Mouse (Mus musculus) midbrain, embryonic 14.5 days (tissue): ENCODE results near the gene Lhb. TPM values are rescaled to one million over a fixed set of nuclear protein-coding genes. Genes with fewer than 3 reads are reported as not detected.
"Not testable (repeated sequence)": the region's sequence is repeated elsewhere in the genome, so short reads cannot be mapped to it uniquely, and the experiment has no call there.

Source experiments
- ATAC-seq: fragments of 200-750 bp; cut with Nextera tagmentation; 2 replicates; pipeline ENCODE4 v1.8.0; 2017; ENCODE audit warnings: moderate number of reproducible peaks, moderate library complexity; ENCODE audit not compliant: low FRiP score, low TSS enrichment
- DNase-seq: peaks from one replicate; pipeline ENCODE4 v3.0.0-alpha.2; 2015
- H3K27ac ChIP-seq: fragments of 300-500 bp; sonication (generic); replicated peaks from 2 replicates; pipeline ENCODE4 v1.5.1; 2014; ENCODE audit warnings: mild to moderate bottlenecking, low read depth, low read length, moderate library complexity
- H3K27me3 ChIP-seq: fragments of 300-500 bp; sonication (generic); 2 replicates; pipeline ENCODE4 v1.6.1; 2014; ENCODE audit warnings: low read length, control low read depth, mixed read lengths; ENCODE audit not compliant: control insufficient read depth, insufficient read depth
- H3K36me3 ChIP-seq: fragments of 300-500 bp; sonication (generic); 2 replicates; pipeline ENCODE4 v1.6.1; 2014; ENCODE audit warnings: low read length, control low read depth; ENCODE audit not compliant: control insufficient read depth, insufficient read depth
- H3K4me1 ChIP-seq: fragments of 300-500 bp; sonication (generic); 2 replicates; pipeline ENCODE4 v1.6.1; 2014; ENCODE audit warnings: mild to moderate bottlenecking, antibody characterized with exemption, low read length, control low read depth; ENCODE audit not compliant: control insufficient read depth, insufficient read depth
- H3K4me2 ChIP-seq: fragments of 300-500 bp; sonication (generic); 2 replicates; pipeline ENCODE4 v1.6.1; 2014; ENCODE audit warnings: mild to moderate bottlenecking, low read length, moderate library complexity
- H3K4me3 ChIP-seq: fragments of 300-500 bp; sonication (generic); replicated peaks from 2 replicates; pipeline ENCODE4 v1.5.1; 2014; ENCODE audit warnings: low read depth, low read length
- H3K9ac ChIP-seq: fragments of 300-500 bp; sonication (generic); replicated peaks from 2 replicates; pipeline ENCODE4 v1.6.1; 2014; ENCODE audit warnings: mild to moderate bottlenecking, low read length, moderate library complexity
- H3K9me3 ChIP-seq: fragments of 300-500 bp; sonication (generic); 2 replicates; pipeline ENCODE4 v1.6.1; 2016; ENCODE audit warnings: low read length, control low read depth, mixed read lengths; ENCODE audit not compliant: control insufficient read depth
- WGBS: fragments of 180-500 bp; shearing (Covaris S2); extraction: QIAGEN DNeasy Blood & Tissue Kit; methylation state at CpG from one replicate; pipeline ENCODE4 v1.1.7; 2014; 5-methylcytosine and 5-hydroxymethylcytosine counted together
- polyA plus RNA-seq: library from polyadenylated mRNA; unstranded; fragments of >200 nt; fragmentation: Nextera tagmentation; extraction: Ambion mirVana; gene quantifications from 2 replicates; pipeline ENCODE4 v1.2.1, GENCODE M21; 2014

Gene Lhb
- polyA plus RNA-seq, 1 experiment from 2014 or later: 0.34 TPM

DNA sequence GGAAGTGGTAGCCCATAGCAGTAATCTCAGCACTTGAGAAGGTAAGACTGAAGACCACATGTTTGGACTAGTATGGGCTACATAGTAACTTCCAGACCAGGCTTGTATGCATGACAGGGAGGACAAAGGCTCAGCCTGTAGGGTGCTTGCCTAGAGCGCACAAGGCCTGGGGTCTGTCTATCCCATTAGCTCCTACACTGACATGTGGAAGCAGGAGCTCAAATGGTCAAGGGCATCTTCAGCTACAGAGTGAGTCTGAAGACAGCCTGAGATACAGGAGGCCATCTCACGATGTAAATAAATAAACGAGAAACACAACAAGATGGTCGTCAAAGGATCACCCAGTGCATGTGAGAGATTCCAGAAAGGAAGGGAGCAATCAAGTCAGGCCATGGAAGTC lies 41.7 kb downstream of the Lhb start:
- DNase-seq (no peak), ATAC-seq (no peak)
- 94% methylated on average over 4 of the region's 4 CpGs for WGBS
- H3K27me3 ChIP-seq: no peaks in the 10 kb centered on the region
- peaks cover 33% of the 10 kb centered on the region for H3K4me1 ChIP-seq
- H3K9me3 ChIP-seq: no peaks in the 10 kb centered on the region
- H3K9ac ChIP-seq: no peak overlapping the region
- peaks cover 44% of the 10 kb centered on the region for H3K36me3 ChIP-seq
- H3K4me2 ChIP-seq: no peak overlapping the region
- H3K4me3 ChIP-seq: no peak overlapping the region
- no peak overlapping the region for H3K27ac ChIP-seq

DNA sequence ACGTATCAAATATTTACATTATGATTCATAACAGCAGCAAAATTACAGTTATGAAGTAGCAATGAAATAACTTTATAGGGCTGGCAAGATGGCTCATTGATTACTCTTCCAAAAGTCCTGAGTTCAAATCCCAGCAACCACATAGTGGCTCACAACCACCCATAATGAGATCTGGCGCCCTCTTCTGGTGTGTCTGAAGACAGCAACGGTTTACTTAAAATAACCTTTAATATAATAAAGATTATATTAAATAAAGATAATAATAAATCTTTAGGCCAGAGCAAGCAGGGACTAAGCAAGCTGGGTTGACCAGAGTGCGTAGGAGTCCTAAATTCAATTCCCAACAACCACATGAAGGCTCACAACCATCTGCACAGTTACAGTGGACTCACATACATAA lies 42.2 kb downstream of the Lhb start:
- Histone ChIP-seq H3K36me3 (peaks cover 39% of the 10 kb centered on the region), H3K4me1 (peaks cover 28% of the 10 kb centered on the region)
- not testable (repeated sequence) for H3K9ac ChIP-seq, DNase-seq, H3K9me3 ChIP-seq, H3K4me2 ChIP-seq, H3K27ac ChIP-seq, H3K4me3 ChIP-seq, H3K27me3 ChIP-seq, ATAC-seq
- 80% methylated on average over 4 of the region's 4 CpGs for WGBS

DNA sequence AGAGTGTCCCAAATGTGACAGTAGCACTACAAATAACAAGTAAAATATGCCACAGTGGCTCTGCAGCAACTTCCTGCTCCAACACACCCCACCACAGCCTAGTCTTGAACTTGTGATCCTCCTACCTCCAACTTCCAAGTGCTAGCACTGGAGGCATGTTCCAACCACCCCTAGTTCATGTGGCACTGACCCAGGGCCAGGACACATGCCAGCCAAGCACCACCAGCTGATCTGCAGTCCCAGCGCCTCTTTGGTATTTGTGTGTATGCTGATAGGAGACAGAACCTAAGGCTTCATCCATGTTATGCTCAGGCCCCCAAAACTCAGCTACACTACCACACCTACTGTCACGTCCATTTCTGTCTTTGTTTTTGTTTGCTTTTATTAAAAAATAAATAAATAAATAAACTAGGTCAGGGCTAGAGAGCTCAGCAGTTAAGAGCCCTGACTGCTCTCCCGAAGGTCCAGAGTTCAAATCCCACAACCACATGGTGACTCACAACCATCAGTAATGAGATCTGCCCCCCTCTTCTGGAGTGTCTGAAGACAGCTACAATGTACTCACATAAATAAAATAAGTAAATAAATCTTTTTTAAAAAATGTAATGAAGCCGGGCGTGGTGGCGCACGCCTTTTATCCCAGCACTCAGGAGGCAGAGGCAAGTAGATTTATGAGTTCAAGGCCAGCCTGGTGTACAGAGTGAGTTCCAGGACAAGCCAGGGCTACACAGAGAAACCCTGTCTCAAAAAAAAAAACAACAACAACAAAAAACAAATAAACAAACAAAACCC lies 43.6 kb downstream of the Lhb start:
- Histone ChIP-seq H3K9me3 (no peaks in the 10 kb centered on the region), H3K36me3 (peaks cover 34% of the 10 kb centered on the region), H3K27me3 (no peaks in the 10 kb centered on the region), H3K9ac (no peak overlapping the region), H3K27ac (no peak overlapping the region), H3K4me1 (peaks cover 24% of the 10 kb centered on the region), H3K4me2 (no peak overlapping the region), H3K4me3 (no peak overlapping the region)
- WGBS: 97% methylated on average over 7 of the region's 7 CpGs
- ATAC-seq (no peak), DNase-seq (no peak)

DNA sequence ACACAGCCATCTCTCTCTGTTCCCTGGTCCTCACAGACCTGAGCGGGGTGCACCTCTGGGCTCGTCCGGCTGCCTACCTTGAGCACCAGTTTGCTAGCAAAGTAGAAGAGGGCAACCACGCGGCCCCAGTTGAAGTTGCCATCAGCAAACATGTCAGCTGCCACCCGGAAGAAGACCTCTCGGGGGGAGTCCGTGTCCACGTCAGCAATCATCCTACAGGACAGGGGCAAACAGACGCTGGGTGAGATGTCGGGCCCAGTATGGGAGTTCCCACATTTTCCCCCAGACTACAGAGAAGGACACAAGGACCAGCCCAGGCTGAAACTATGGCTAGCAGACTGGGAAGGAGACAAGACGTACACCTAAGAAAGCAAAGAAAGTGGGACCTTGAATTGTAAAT lies 44.5 kb downstream of the Lhb start:
- H3K4me2 ChIP-seq: peak overlapping the region; percentile 95; the same call in 1 of the 2 replicates
- WGBS: 97% methylated on average over 12 of the region's 12 CpGs
- no peak for DNase-seq

DNA sequence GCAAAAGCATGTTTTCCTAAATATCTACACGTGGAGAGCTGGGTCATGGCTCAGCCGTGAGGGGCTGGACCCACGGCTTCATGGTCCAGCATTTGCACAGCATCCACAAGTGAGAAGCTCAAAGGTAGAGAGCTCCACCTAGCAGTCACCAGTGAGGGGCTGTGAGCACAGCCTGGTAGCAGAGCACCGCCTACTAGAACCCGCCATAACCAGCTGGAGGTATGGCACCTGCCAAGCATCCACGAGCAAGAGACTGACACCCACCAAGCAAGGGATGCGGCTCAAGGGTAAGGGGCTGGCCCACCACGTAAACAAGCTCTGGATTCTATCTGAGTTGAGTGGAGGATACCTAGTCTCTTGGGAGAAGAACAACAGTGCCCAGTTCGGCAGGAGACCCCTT lies 44.9 kb downstream of the Lhb start:
- Histone ChIP-seq H3K27ac (no peak overlapping the region), H3K36me3 (peaks cover 34% of the 10 kb centered on the region), H3K9me3 (no peaks in the 10 kb centered on the region), H3K27me3 (no peaks in the 10 kb centered on the region), H3K4me3 (peak overlapping the region; percentile 84), H3K4me2 (peak overlapping the region; percentile 95), H3K9ac (peak overlapping the region; percentile 84), H3K4me1 (peaks cover 18% of the 10 kb centered on the region)
- no peak for ATAC-seq
- 80% methylated on average over 9 of the region's 9 CpGs for WGBS
- DNase-seq: no peak

More for the DNA sequence above, 44.5 kb downstream of the Lhb start:
- no peak for ATAC-seq
- Histone ChIP-seq H3K4me1 (peaks cover 23% of the 10 kb centered on the region), H3K9ac (no peak overlapping the region), H3K4me3 (0 out of 2 replicates have a peak overlapping the region, but pooled peaks have one; percentile 84), H3K9me3 (no peaks in the 10 kb centered on the region), H3K27ac (no peak overlapping the region), H3K27me3 (no peaks in the 10 kb centered on the region), H3K36me3 (peaks cover 34% of the 10 kb centered on the region)

DNA sequence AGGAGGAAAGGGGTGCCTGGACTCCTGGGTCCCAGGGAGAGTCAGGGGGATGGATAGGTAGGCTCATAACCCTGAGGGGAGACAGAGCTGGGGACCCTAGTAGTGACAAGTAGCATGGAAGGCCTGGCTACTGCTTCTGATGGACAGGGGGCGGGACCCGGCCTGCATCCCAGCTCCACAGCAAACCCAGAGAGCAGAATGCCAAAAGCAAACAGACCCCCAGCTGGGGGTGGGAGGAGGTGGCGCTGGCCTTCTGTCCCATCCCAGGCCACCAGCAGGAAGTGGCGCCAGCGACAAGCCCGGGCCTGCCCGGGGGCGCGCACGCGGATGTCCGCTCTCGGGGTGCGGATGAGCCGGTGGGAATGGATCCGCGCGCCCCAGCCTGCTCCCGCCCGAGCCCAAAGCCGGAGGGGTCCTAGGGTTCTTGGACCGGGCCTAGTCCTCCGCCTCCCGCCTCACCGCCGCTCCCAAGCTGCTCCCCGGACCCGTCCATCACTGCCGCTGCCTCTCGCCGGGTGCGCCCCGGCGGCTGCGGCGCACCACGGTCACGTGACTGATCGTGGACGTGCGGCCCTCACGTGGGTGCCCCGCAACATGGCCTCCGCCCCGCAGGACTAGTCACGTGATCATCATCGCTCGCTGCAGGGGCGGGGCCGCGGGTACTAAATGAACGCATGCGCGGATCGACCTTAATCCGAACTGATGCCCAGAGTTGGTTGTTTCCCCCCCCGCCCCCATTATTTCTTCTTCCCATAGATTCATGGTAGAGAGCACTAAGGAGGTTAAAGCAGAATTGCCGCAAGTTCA lies 45.9 kb downstream of the Lhb start, which contains the start of gene Bax:
Gene Bax, minus strand, starts transcription at position 616 of the 807 bp plus-strand sequence.
- H3K4me1 ChIP-seq: peaks cover 12% of the 10 kb centered on the region
- DNase-seq (peak; percentile 100), ATAC-seq (peak; percentile 87)
- under 1% methylated on average over 58 of the region's 58 CpGs for WGBS
- H3K27ac ChIP-seq: peak within 1 kb of the TSS; percentile 77
- H3K9ac ChIP-seq: peak within 1 kb of the TSS; percentile 84
- peak within 1 kb of the TSS; percentile 95 for H3K4me2 ChIP-seq
- no peaks in the 10 kb centered on the region for H3K9me3 ChIP-seq
- H3K27me3 ChIP-seq: no peaks in the 10 kb centered on the region
- peaks cover 33% of the 10 kb centered on the region for H3K36me3 ChIP-seq
- peak within 1 kb of the TSS; percentile 84 for H3K4me3 ChIP-seq

DNA sequence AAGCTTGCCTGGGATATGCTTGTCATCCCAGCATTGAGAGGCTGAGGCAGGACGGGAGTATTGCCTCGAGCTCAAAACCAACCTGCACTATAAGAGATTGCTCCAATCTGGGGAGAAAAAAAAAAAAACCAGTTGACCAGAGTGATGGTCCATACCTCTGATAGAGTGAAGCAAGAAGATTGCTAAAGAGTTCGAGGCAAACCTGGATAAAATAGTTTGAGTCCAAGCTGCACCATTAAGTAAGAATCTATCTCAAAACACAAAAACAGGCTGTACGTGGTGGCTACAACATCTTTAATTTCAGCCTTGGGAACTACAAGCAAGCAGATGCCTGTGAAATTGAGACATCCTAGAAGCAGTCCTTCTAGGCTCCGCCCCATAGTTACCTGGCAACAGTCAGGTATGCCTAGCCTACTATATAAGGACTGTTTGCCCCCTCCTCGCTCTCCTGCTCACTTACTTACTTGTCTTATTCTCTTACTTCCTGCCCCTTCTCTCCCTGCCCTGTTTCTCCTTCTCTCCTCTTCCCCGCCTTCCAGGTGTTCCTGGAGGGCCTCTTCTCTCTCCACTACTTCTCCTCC lies 46.6 kb downstream of the Lhb start:
- Histone ChIP-seq H3K4me3 (peak overlapping the region; percentile 84), H3K36me3 (peaks cover 27% of the 10 kb centered on the region), H3K4me1 (peaks cover 12% of the 10 kb centered on the region), H3K9me3 (no peaks in the 10 kb centered on the region), H3K4me2 (peak overlapping the region; percentile 95), H3K27me3 (no peaks in the 10 kb centered on the region), H3K27ac (no peak overlapping the region), H3K9ac (no peak overlapping the region; the same call in 1 of the 2 replicates)
- DNase-seq: no peak
- WGBS: 31% methylated on average over 7 of the region's 7 CpGs
- peak; percentile 61 for ATAC-seq

DNA sequence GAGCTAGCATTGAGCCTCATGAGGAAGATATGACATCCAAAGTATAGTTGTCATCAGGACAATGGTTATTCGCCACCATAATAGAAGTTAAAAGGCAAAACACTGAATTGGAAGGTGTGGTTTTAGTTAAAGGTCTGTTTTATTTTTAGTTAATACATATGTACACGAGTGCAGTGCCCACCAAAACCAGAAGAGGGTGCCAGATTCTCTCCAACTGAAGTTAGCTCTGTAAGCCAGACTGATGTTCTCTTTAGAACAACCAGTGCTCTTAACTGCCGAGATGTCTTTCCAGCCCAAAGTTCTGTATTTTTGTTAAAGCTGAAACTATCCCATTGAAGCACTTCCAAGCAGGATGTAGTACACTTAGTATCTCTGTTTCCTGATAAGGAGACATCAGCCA lies 50.2 kb downstream of the Lhb start:
- 8% methylated on average over 3 of the region's 3 CpGs for WGBS

More for the DNA sequence above, 50.2 kb downstream of the Lhb start:
- H3K4me3 ChIP-seq: no peak overlapping the region
- H3K4me2 ChIP-seq: no peak overlapping the region
- H3K9ac ChIP-seq: no peak overlapping the region
- no peaks in the 10 kb centered on the region for H3K9me3 ChIP-seq
- H3K27ac ChIP-seq: no peak overlapping the region
- ATAC-seq (no peak), DNase-seq (peak; percentile 91)
- H3K36me3 ChIP-seq: no peaks in the 10 kb centered on the region
- no peaks in the 10 kb centered on the region for H3K27me3 ChIP-seq
- H3K4me1 ChIP-seq: peaks cover 4% of the 10 kb centered on the region
